ENCODE assay signal across 8 mouse cellular contexts in genomic region chr17:56303847-56304586, GRCm38 (mm10). TPM values are rescaled to one million over a fixed set of nuclear protein-coding genes. Genes with fewer than 3 reads are reported as not detected.
DNase-seq lines count a peak whose midpoint lies in the region; ATAC-seq and TF ChIP-seq lines count a peak whose summit lies in the region.

No protein-coding gene starts in this region.

- no peak for TF ChIP-seq CTCF in small intestine, adult 2 months (IDR thresholded peaks at IDR 0.05; ENCODE audit: extremely low read depth, insufficient read length, insufficient replicate concordance, low read depth, low read length)

- TF ChIP-seq POLR2A in small intestine, adult 2 months (IDR thresholded peaks at IDR 0.05; ENCODE audit: low read depth, low read length), result no peak

- no peaks in the 10 kb centered on the region for H3K9me3 ChIP-seq in embryonic facial prominence, embryonic 12.5 days
- H3K9me3 ChIP-seq in limb, embryonic 11.5 days (ENCODE audit: control insufficient read depth, low read length), result no peaks in the 10 kb centered on the region
- no peaks in the 10 kb centered on the region for H3K9me3 ChIP-seq in midbrain, embryonic 13.5 days

- peak overlapping the region; percentile 95 for H3K4me2 ChIP-seq in embryonic facial prominence, embryonic 12.5 days (replicated peaks)
- peak overlapping the region; percentile 98 for H3K4me2 ChIP-seq in limb, embryonic 11.5 days (ENCODE audit: low read depth, severe bottlenecking)
- H3K4me2 ChIP-seq in midbrain, embryonic 13.5 days (replicated peaks), result peak overlapping the region; percentile 88

- peak; percentile 96 for DNase-seq in 3T3-L1 (ENCODE audit: low read depth, low spot score)
- peak; percentile 96 to 98 for DNase-seq in adrenal gland, postnatal 36 days
- DNase-seq in heart, adult 18-20 months, result peak; percentile 97 to 98
- peak; percentile 96 for DNase-seq in kidney, adult 18-20 months
- peak; percentile 98 for DNase-seq in limb, embryonic 11.5 days (ENCODE audit: low spot score)

- peaks cover 34% of the 10 kb centered on the region for H3K4me1 ChIP-seq in embryonic facial prominence, embryonic 12.5 days
- H3K4me1 ChIP-seq in limb, embryonic 11.5 days (ENCODE audit: control insufficient read depth, insufficient read depth, low read length), result peaks cover 25% of the 10 kb centered on the region
- H3K4me1 ChIP-seq in midbrain, embryonic 13.5 days (replicated peaks), result peaks cover 37% of the 10 kb centered on the region
- H3K4me1 ChIP-seq in small intestine, adult 2 months (ENCODE audit: control insufficient read depth, insufficient read depth, insufficient read length, low read length), result peaks cover 22% of the 10 kb centered on the region

- no peaks in the 10 kb centered on the region for H3K27me3 ChIP-seq in embryonic facial prominence, embryonic 12.5 days
- H3K27me3 ChIP-seq in limb, embryonic 11.5 days (ENCODE audit: control insufficient read depth, insufficient read depth, low read length), result no peaks in the 10 kb centered on the region
- no peaks in the 10 kb centered on the region for H3K27me3 ChIP-seq in midbrain, embryonic 13.5 days
- no peaks in the 10 kb centered on the region for H3K27me3 ChIP-seq in small intestine, adult 2 months (ENCODE audit: control insufficient read depth, insufficient read depth, low read length)

- H3K4me3 ChIP-seq in embryonic facial prominence, embryonic 12.5 days, result peak overlapping the region; percentile 79
- peak overlapping the region; percentile 85 for H3K4me3 ChIP-seq in limb, embryonic 11.5 days (ENCODE audit: low read depth, low read length)
- H3K4me3 ChIP-seq in midbrain, embryonic 13.5 days (replicated peaks), result peak overlapping the region; percentile 65
- peak overlapping the region; percentile 82 for H3K4me3 ChIP-seq in small intestine, adult 2 months (ENCODE audit: low read depth, low read length)

- peak overlapping the region; percentile 77 for H3K9ac ChIP-seq in embryonic facial prominence, embryonic 12.5 days
- peak overlapping the region; percentile 87 for H3K9ac ChIP-seq in limb, embryonic 11.5 days (ENCODE audit: low read length)
- H3K9ac ChIP-seq in midbrain, embryonic 13.5 days (replicated peaks), result peak overlapping the region; percentile 70

- WGBS in embryonic facial prominence, embryonic 12.5 days, result under 1% methylated on average over 68 of the region's 68 CpGs
- WGBS in limb, embryonic 11.5 days, result under 1% methylated on average over 68 of the region's 68 CpGs
- WGBS in midbrain, embryonic 13.5 days, result under 1% methylated on average over 68 of the region's 68 CpGs
- under 1% methylated on average over 68 of the region's 68 CpGs for WGBS in small intestine, adult 2 months

- H3K27ac ChIP-seq in embryonic facial prominence, embryonic 12.5 days, result peak overlapping the region; percentile 90
- peak overlapping the region; percentile 91 for H3K27ac ChIP-seq in limb, embryonic 11.5 days (replicated peaks; ENCODE audit: low read depth, low read length)
- H3K27ac ChIP-seq in midbrain, embryonic 13.5 days, result peak overlapping the region; percentile 65
- peak overlapping the region; percentile 31; the same call in 1 of the 2 replicates for H3K27ac ChIP-seq in small intestine, adult 2 months (ENCODE audit: insufficient read depth, low read depth, low read length)

- peak; percentile 85 for ATAC-seq in embryonic facial prominence, embryonic 12.5 days (ENCODE audit: insufficient number of reproducible peaks, insufficient read depth, low FRiP score, low TSS enrichment)
- peak; percentile 85 for ATAC-seq in limb, embryonic 11.5 days (ENCODE audit: insufficient number of reproducible peaks, low FRiP score, low TSS enrichment, low read depth)
- peak; percentile 96 for ATAC-seq in midbrain, embryonic 13.5 days

- peaks cover 30% of the 10 kb centered on the region for H3K36me3 ChIP-seq in embryonic facial prominence, embryonic 12.5 days
- H3K36me3 ChIP-seq in limb, embryonic 11.5 days (ENCODE audit: control insufficient read depth, insufficient read depth, low read length), result peaks cover 26% of the 10 kb centered on the region
- H3K36me3 ChIP-seq in midbrain, embryonic 13.5 days, result peaks cover 9% of the 10 kb centered on the region; the same call in 1 of the 2 replicates
- no peaks in the 10 kb centered on the region for H3K36me3 ChIP-seq in small intestine, adult 2 months (ENCODE audit: control insufficient read depth, insufficient read depth, low read length)

RNA-seq across cellular contexts. Expression of gene Uhrf1, which starts 0.9 kb away (rescaled TPM):
- total RNA-seq in adrenal gland, postnatal 36 days (2021), result 1 to 10 TPM; 5.9 to 9.4 TPM
- 157 and 160 TPM in 2 replicates for polyA plus RNA-seq in embryonic facial prominence, embryonic 12.5 days (2016; fragmentation: Nextera tagmentation; extraction: Ambion mirVana)
- total RNA-seq in heart, adult 18-20 months (2021), result 1 to 10 TPM; 1.4 to 2.5 TPM
- polyA plus RNA-seq in limb, embryonic 11.5 days (2014; fragmentation: Nextera tagmentation; extraction: Ambion mirVana), result 153 and 167 TPM in 2 replicates
- polyA plus RNA-seq in midbrain, embryonic 13.5 days (2015; fragmentation: Nextera tagmentation; extraction: Ambion mirVana), result 59.9 and 62.8 TPM in 2 replicates
- polyA plus RNA-seq in small intestine, adult 2 months (2012; rRNA removed), result 7.6 and 16.3 TPM in 2 replicates

RNA-seq across cellular contexts. Expression of gene Arrdc5, which starts 3.9 kb away (rescaled TPM):
- not detected for total RNA-seq in adrenal gland, postnatal 36 days (2021)
- not detected in 2 replicates for polyA plus RNA-seq in embryonic facial prominence, embryonic 12.5 days (2016; fragmentation: Nextera tagmentation; extraction: Ambion mirVana)
- not detected for total RNA-seq in heart, adult 18-20 months (2021)
- polyA plus RNA-seq in limb, embryonic 11.5 days (2014; fragmentation: Nextera tagmentation; extraction: Ambion mirVana), result not detected in 2 replicates
- not detected in 2 replicates for polyA plus RNA-seq in midbrain, embryonic 13.5 days (2015; fragmentation: Nextera tagmentation; extraction: Ambion mirVana)
- not detected in 2 replicates for polyA plus RNA-seq in small intestine, adult 2 months (2012; rRNA removed)

RNA-seq across cellular contexts. Expression of gene Plin3, which starts 11.3 kb away (rescaled TPM):
- 100 to 1,000 TPM in 1 of 2 experiments, 10 to 100 TPM in 1; 51.4 to 106 TPM for total RNA-seq in adrenal gland, postnatal 36 days (2021)
- 56.6 and 67.4 TPM in 2 replicates for polyA plus RNA-seq in embryonic facial prominence, embryonic 12.5 days (2016; fragmentation: Nextera tagmentation; extraction: Ambion mirVana)
- total RNA-seq in heart, adult 18-20 months (2021), result 100 to 1,000 TPM; 178 to 190 TPM
- polyA plus RNA-seq in limb, embryonic 11.5 days (2014; fragmentation: Nextera tagmentation; extraction: Ambion mirVana), result 58.7 and 66.0 TPM in 2 replicates
- 14.8 and 16.7 TPM in 2 replicates for polyA plus RNA-seq in midbrain, embryonic 13.5 days (2015; fragmentation: Nextera tagmentation; extraction: Ambion mirVana)
- polyA plus RNA-seq in small intestine, adult 2 months (2012; rRNA removed), result 137 and 299 TPM in 2 replicates

RNA-seq across cellular contexts. Expression of gene Kdm4b, which starts 21.8 kb away (rescaled TPM):
- 10 to 100 TPM; 38.1 to 39.9 TPM for total RNA-seq in adrenal gland, postnatal 36 days (2021)
- polyA plus RNA-seq in embryonic facial prominence, embryonic 12.5 days (2016; fragmentation: Nextera tagmentation; extraction: Ambion mirVana), result 54.6 and 58.8 TPM in 2 replicates
- total RNA-seq in heart, adult 18-20 months (2021), result 10 to 100 TPM; 29.6 to 30.3 TPM
- 33.2 and 34.4 TPM in 2 replicates for polyA plus RNA-seq in limb, embryonic 11.5 days (2014; fragmentation: Nextera tagmentation; extraction: Ambion mirVana)
- polyA plus RNA-seq in midbrain, embryonic 13.5 days (2015; fragmentation: Nextera tagmentation; extraction: Ambion mirVana), result 62.1 and 77.3 TPM in 2 replicates
- polyA plus RNA-seq in small intestine, adult 2 months (2012; rRNA removed), result 20.5 and 38.3 TPM in 2 replicates

RNA-seq across cellular contexts. Expression of gene Ticam1, which starts 27.4 kb away (rescaled TPM):
- 10 to 100 TPM; 21.1 to 23.1 TPM for total RNA-seq in adrenal gland, postnatal 36 days (2021)
- polyA plus RNA-seq in embryonic facial prominence, embryonic 12.5 days (2016; fragmentation: Nextera tagmentation; extraction: Ambion mirVana), result 2.7 and 3.5 TPM in 2 replicates
- total RNA-seq in heart, adult 18-20 months (2021), result 1 to 10 TPM; 9.1 to 9.2 TPM
- polyA plus RNA-seq in limb, embryonic 11.5 days (2014; fragmentation: Nextera tagmentation; extraction: Ambion mirVana), result 3.2 and 3.8 TPM in 2 replicates
- 1.0 and 1.3 TPM in 2 replicates for polyA plus RNA-seq in midbrain, embryonic 13.5 days (2015; fragmentation: Nextera tagmentation; extraction: Ambion mirVana)
- 39.7 and 96.6 TPM in 2 replicates for polyA plus RNA-seq in small intestine, adult 2 months (2012; rRNA removed)

Comparison
In these comparisons a context has a peak if more than half of its experiments do, and no peak if none do; other contexts are left out.
1. Peak in every context shown above with its lines: DNase-seq, ATAC-seq, H3K4me3 ChIP-seq and H3K27ac ChIP-seq.
2. H3K27ac ChIP-seq: peak in every context shown above with its lines; median percentile 91 in limb, embryonic 11.5 days; 90 in embryonic facial prominence, embryonic 12.5 days; 65 in midbrain, embryonic 13.5 days; 31 in small intestine, adult 2 months.